Mouse (Mus musculus): ENCODE results near the gene St6galnac6.

Gene St6galnac6

DNA sequence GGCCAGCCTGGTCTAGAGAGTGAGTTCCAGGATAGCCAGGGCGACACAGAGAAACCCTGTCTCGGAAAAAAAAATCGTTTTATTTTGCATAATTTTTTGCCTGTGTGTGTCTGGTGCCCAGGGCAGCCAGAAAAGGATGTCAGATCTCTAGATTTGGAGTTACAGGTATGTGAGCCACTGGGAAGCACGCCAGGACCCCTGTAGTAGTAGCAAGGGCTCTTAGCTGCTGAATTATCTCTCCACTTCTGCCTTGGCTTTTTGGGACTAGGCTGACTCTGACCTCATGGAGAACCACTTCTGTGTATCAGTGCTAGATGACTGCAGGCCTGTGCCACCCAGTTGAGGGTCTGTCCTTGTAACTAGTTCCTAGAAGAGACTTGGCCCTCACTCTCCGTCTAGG lies 42.3 kb downstream of the St6galnac6 start:
- no peak for DNase-seq

DNA sequence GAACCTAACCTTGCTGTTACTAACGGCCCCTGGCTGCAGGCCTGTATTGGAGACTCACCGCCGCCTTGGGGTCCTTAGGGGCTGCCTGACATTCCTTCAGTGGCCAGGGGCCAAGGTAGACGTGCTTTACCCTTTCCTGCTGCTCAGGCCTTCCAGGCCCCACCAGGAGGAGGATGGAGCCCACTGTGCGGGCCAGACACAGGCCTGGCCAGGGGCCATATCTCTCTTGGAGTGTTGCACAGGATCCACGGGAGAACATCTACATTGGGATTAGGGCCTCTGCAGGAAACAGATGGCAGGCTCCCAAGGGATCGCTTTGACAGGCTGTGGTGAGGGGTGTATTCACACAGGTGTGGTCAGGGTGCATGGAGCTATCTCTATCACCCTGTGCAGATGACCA lies 43.3 kb downstream of the St6galnac6 start:
- DNase-seq: peak; percentile 51 to 68

DNA sequence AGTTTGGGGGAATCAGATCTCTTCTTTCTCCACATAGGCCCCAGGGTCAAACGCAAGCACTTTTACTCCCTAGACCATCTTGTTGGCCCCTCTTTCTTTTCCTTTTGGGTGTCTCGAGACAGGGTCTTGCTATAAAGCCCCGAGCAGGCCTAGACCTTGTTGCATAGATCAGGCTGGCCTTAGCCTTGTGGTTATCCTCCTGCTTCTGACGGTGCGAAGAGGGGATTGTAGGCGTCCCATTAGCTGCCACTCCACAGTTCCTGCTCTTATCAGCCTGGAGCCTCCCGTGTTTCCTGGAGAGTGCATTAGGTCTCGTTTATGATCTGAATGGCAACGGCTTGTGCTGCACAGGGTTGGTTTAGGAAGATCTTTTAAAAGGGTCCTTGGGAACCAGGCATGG lies 44.6 kb downstream of the St6galnac6 start:
- DNase-seq: no peak

DNA sequence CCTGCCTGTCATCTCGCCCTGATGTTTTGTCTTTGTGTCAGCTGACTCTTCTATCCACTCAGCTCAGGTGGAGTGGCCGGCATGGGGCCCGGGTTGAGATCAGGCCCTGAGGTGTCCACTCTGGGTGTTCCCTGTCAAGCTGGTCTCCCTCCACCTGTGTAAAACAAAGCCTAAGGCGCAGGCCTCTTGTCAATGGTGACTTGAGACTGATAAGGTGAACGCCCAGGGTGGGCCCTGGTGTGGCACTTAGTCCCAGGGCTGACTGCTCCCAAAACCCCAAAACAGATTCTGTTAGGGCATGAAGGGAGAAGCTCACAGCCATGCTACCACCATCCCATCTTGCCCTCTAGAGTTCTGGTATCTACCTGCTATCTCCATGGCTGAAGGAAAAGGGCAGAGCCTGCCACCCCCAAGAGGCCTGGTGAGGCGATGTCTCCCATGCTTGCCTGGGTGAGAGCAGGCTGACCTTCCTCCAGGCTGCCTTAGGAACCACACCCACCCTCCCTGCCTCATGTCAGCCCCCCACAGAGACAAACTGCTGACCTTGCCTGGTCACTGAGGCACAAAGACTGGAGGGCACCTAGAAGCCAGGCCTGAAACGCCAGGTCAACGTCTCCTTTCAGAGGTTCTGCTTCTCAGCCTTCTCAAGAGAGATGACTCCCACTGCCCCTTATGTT lies 45.4 kb downstream of the St6galnac6 start:
- no peak for DNase-seq

DNA sequence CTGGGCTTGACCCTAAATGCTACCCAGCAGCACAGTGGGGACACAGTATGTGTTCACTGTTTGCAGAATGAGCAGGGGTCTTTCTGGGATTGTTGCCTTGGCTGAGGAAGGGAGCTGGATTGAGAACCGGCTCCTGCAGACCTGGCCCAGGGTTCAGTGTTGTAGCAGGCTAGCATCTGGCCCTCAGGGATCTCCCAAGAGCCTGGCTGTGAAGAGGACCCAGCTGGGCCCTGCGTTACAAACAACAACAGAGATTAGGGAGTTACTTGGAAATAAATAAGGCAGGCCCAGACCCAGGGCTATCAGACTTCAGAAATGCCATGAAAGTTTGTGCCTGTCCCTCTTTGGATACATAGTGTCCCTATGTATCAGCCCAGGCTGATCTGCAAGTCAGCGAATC lies 46.1 kb downstream of the St6galnac6 start:
- DNase-seq: no peak

DNA sequence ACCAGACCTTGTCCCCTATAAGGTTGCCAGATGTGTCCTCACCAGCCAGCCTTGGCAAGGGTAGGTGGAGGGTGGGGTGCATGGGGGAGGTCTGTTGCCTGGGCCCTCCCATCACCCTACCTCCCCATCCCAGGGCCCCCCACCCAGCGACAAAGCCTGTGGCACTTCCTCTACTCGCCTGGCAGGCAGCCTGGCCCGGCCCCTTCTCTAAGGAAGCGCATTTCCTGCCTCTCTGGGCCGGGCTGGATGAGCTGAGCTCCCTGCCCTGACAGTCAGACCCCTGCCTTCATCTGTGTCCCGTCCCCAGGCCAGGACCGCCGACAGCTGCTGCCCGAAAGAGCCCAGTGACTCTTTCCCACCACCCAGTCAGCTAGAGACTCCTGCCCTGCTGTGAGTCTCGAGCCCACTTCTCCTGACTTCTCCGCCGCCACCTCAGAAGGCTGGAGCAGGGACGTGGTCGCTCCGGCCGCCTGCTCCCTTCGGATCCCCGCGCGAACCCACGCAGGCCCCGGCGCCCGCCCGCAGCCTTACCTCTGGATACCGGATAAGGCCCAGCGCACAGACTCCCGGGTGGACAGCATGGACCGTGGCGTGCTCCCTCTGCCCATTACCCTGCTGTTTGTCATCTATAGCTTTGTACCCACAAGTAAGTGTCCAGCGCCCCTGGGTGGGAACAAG lies 47.0 kb downstream of the St6galnac6 start, which contains the start of gene Eng:
Gene Eng (plus strand): TSS at position 217 of the 678 bp plus-strand sequence.
- DNase-seq: peak; percentile 81 to 88

DNA sequence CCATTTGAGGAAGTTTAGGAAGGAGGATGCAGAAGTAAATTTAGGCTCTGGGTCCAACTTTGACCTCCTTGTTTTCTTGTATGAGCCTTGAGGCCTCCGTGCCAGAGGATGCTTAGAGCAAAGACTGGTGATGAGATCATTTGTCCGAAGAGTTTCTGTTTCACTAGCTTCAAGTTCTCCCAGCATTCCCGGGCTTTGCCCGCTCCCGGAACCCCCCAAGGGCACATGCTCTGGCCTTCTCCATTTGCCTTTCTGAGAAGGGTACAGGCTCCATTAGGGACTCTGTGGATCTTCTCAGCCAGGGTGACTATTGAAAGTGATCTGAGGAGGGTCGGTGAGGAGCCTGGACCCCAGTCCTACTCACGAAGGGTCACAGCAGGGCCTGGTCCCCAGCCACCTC lies 47.9 kb downstream of the St6galnac6 start:
- DNase-seq: no peak

DNA sequence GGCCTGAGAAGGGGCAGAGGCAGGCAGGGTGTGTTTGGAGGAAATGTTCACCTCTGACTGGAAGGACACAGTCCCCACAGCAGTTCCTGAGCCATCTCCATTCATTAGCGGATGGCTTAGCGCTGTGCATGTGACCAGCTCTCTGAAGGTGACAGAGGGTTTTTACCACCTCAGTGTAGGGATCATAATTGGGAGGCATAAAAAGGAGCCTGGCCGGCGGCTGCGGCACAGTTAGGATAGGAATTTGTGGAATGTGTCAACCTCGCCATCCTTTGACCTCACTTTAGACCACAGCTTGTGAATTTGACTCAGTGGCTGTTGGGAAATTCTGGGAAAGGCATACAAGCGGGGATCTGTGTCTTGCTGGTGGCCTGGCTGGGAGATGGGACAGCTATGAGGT lies 54.3 kb downstream of the St6galnac6 start:
- peak in 1 of 2 experiments; percentile 47 for DNase-seq

DNA sequence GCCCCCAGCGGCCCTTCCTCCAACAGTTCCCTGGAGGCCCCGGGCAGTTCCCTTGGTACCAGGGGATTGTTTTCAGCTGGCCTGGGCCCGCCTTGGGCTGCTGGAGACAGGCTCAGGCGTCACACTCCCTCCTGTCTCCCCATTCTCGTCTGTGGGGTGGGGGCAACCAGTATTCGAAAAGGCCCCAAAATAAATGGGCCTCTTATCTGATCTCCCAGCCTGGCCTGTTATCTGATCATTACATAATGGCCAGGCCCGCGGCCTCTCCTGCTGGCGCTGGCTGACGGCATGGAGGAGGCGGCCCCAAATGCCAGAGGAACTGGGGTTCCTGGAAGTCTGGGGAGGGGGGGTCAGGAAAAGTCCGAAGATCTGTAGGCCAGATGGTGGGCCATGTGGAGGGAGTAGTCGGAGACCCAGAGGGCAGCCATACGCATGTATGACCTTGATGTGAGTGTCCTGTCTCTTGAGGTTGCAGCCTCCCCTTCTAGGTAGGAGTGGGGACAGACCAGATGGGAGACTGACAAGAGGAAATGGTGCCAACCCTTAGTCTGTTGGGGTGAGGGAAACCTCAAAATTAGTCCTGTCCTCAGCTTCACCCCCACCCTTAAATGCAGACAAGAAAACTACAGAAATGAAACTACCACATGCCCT lies 55.4 kb downstream of the St6galnac6 start:
- peak in 1 of 2 experiments; percentile 49 for DNase-seq

DNA sequence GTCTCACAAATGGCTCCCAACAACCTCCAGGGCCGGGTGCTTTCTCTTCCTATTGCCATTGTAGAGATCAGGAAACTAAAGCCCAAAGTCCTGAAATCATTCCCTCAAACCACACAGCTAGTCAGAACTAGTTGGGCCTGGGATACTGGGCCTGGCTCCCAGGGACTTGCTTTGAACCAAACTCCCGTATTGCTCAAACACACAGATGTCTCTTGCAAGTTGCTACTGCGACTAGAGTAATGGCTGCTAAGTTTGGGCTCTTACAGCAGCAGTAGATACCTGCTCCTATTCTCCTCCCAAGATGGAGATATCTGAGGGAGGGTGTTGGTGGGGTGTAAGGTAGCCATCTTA lies 55.9 kb downstream of the St6galnac6 start:
- no peak for DNase-seq

DNA sequence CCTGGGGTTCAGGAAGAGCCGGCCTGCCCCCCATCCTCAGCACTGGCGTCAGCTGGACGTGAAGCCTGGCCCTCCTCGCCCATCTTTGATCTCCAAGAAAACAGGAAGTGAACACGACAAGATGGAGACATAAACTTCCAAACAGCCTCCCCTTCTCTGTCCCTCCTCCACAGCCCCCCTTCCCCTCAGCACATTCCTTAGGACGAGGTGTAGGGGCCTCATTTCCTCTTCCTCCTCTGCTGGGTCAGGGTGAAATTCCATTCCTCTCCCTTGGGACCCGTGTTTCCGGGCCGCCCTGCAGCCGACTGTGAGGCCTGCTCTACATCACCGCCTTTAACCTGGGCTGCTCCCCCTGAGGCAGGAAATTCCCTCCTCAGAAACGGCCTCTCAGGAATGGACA lies 56.3 kb downstream of the St6galnac6 start:
- DNase-seq: peak; percentile 76 to 84

DNA sequence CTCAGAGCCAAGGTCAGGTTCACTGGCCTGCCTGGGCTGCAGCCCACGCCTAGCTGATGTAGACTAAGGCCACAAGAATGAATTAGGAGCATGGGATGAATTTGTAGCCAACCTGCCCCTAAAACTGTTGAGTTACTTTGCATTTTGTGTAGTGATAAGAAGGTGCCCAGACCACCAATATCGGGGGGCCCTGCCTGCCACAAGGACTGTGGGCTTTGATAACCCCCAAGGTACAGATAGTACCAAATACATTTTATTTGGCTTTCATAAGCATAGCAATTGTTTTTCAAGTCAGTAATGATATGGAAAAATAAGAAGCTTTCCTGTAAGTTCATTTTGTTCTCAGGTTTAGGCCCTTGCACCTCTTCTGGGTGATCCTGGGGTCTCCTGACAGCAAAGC lies 59.4 kb downstream of the St6galnac6 start:
- DNase-seq: no peak

DNA sequence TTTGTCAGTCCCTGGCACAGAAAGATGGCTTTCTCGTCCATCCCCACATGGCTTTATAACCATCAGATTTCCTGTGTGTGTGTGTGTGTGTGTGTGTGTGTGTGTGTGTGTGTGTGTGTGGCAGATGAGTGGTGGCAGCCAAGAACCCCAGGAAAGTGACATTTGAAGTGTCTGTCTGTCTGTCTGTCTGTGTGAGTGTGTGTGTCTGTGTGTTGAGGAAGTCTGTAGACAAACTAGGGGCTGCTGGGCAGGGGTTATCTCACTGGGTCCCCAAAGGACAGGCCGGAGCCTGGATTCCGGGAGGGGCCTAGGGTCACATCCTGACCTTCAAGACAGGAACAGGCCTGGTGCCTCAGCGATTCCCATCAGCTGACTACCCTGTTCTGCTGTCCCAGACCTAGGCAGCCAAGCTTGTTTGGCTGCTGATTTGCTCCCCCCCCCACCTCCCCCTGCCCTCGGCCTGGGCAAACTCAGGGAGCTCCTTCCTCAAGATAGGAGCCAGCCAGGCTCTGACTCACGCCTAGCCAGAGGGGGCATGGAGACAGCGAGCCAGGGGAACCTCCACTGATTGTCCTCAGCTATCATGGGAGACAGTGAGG lies 62.1 kb downstream of the St6galnac6 start:
- DNase-seq: peak; percentile 55 to 71

DNA sequence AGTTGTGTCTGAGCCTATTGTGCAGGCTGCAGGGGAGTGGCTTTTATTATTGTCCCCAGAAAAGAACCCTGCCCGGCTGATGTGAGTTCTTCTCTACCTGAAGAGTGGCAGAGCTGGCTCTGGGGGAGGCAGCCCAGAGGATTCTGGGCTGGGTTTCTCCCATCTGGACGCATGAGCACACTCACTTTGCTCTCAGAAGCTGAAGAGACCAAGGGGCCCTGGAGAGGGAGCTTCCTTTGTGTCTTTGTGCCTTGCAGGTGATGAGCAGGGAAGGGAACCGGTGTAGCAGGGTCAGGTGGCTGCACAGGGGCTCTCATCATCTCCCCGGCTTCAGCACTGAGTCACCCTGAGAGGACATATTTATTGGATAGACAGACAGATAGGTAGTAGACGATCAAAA lies 62.8 kb downstream of the St6galnac6 start:
- no peak for DNase-seq

DNA sequence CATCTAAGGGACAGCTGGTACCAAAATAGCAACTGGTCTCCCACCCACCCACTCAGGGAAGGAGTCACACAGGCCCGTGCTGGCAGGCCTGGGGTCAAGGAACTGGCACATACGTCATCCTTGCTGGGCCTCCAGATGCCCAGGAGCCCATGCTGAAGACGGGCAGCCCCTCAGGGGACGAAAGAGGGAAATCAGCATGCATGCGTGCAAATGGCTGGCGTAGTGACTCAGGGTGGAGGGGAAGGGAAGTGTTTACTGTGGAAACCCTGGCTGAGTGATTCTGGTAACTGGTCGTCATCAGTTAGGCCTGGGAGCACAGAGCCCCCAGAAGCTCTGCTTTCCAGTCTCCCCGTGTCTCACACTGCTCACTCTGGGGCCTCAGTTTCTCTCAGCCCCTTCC lies 65.8 kb downstream of the St6galnac6 start:
- peak in 1 of 2 experiments; percentile 28 for DNase-seq

DNA sequence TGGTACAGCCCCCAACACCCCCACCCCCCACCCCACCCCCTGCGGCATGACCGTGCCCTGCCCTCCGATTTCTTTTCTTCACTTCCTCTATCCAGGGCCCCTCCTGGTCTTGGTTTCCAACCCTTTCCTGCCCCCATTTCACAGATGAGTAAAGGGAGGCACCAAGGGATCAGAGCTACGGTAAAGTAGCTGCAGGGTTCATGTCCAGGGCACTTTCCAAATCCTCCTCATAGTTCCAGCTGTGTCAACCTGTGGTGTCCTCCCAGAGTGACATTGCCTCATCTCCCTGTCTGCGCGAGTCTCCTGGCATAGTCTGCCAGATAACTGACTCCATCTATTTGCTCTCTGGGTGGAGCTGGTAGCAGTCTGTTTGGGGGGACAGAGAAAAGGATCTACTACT lies 66.3 kb downstream of the St6galnac6 start:
- DNase-seq: no peak

DNA sequence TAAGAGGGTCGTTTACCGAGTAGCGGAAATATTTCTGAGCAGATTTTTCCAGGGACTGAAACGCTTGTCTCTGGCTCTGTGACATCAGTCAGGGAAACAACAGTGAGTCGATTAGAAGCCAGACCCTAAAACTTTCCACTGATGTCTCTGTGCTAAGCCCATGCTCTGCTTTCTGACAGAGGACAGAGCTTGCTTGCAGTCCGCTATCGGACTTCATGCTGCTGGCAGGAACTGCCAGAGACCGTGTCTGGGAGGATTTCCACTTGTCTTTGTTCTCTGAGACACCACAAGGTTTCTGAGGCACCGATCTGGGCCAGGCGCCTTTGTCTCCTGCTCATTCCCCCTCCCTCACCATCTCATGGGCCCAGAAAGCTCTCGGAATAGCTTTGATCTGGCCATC lies 68.3 kb downstream of the St6galnac6 start:
- DNase-seq: peak in 1 of 2 experiments; percentile 41

DNA sequence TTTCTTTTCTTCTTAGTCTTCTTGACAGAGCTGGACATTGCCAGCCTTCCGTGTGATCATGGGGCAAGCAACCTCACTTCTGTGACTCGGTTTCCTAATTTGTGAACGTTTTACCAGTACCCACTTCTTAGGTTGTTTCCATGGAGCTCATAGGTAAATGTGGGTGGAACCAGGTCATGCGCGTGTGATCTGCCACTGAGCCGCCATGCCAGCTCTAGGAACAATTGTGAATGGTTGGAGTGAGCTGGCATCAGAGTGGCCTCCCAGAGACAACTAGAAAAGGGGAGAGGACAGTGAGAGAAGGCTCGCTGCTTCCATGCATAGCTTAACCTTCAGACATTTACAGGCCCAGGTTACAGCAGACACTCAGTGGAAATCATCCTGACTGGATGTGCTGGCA lies 68.7 kb downstream of the St6galnac6 start:
- DNase-seq: no peak

DNA sequence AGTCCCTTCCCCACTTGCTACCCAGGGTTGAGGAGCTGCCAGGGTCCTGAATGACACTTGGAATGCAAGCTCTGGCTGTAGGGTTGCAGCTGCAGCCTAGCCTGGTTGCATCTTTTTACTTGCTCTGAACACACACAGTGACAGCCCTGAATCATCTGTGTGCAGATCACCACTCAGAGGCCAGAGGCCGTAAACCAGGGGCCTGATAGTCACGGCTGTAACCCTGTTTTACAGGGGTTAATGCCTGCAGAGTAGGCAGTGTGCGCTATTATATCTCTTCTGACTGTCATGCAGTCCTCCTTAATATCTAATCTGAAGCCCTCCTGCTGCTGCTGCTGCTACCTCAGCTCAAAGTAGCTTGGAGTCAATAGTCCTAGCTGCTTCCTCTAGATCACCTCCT lies 70.4 kb downstream of the St6galnac6 start:
- DNase-seq: no peak
